Mouse (Mus musculus): Measurements from ENCODE around the gene Gm20388.

Gm20388 gene

GRCm38 (mm10) chr8:121118634-121119420, 1208.2 kb downstream of the Gm20388 start:
- no peak for DNase-seq

GRCm38 (mm10) chr8:121119635-121120455, 1209.2 kb downstream of the Gm20388 start:
- DNase-seq: no peak

GRCm38 (mm10) chr8:121120456-121121419, 1210.1 kb downstream of the Gm20388 start:
- DNase-seq: no peak

- no peak for DNase-seq
Measured at GRCm38 (mm10) chr8:121121704-121122103, 1211.1 kb downstream of the Gm20388 start.

GRCm38 (mm10) chr8:121122368-121122767, 1211.7 kb downstream of the Gm20388 start:
- DNase-seq: no peak

GRCm38 (mm10) chr8:121123113-121123512, 1212.5 kb downstream of the Gm20388 start:
- DNase-seq: no peak

GRCm38 (mm10) chr8:121124547-121125239, 1214.1 kb downstream of the Gm20388 start:
- DNase-seq: no peak

GRCm38 (mm10) chr8:121125311-121125876, 1214.8 kb downstream of the Gm20388 start:
- peak in 1 of 2 experiments; percentile 38 for DNase-seq

GRCm38 (mm10) chr8:121126191-121126590, 1215.5 kb downstream of the Gm20388 start:
- no peak for DNase-seq

GRCm38 (mm10) chr8:121126694-121127093, 1216.1 kb downstream of the Gm20388 start:
- no peak for DNase-seq

GRCm38 (mm10) chr8:121127291-121127701, 1216.7 kb downstream of the Gm20388 start:
- no peak for DNase-seq

GRCm38 (mm10) chr8:121127756-121128375, 1217.2 kb downstream of the Gm20388 start, which contains the start of gene Foxl1:
Foxl1 (plus strand) TSS chr8:121127940.
- peak in 1 of 2 experiments; percentile 8 for DNase-seq

- DNase-seq: no peak
Measured at GRCm38 (mm10) chr8:121128531-121129264, 1218.1 kb downstream of the Gm20388 start.

GRCm38 (mm10) chr8:121129265-121129940, 1218.8 kb downstream of the Gm20388 start:
- DNase-seq: no peak

GRCm38 (mm10) chr8:121130522-121130921, 1219.9 kb downstream of the Gm20388 start:
- peak in 1 of 2 experiments; percentile 15 for DNase-seq

- DNase-seq: no peak
Measured at GRCm38 (mm10) chr8:121132961-121133513, 1222.4 kb downstream of the Gm20388 start.

- DNase-seq: no peak
Measured at GRCm38 (mm10) chr8:121134102-121134501, 1223.5 kb downstream of the Gm20388 start.

GRCm38 (mm10) chr8:121134512-121134911, 1223.9 kb downstream of the Gm20388 start:
- no peak for DNase-seq

GRCm38 (mm10) chr8:121136856-121137255, 1226.2 kb downstream of the Gm20388 start:
- no peak for DNase-seq
